Mouse (Mus musculus) lung, embryonic 16.5 days (tissue): ENCODE data around the gene Btbd9. TPM values are rescaled to one million over a fixed set of nuclear protein-coding genes. Genes with fewer than 3 reads are reported as not detected.
A peak's percentile ranks its signal among the peaks of the same experiment; 100 is the strongest.

Experiments
- ATAC-seq: fragments of 200-750 bp; cut with Nextera tagmentation; 2 replicates; pipeline ENCODE4 v1.8.0; 2017; ENCODE audit warnings: low read depth, mild to moderate bottlenecking, moderate library complexity
- H3K27ac ChIP-seq: fragments of 300-500 bp; sonication (generic); 2 replicates; pipeline ENCODE4 v1.5.1; 2014; ENCODE audit warnings: mild to moderate bottlenecking, control low read depth, low read length
- H3K27me3 ChIP-seq: fragments of 300-500 bp; sonication (generic); 2 replicates; pipeline ENCODE4 v1.6.1; 2014; ENCODE audit warnings: low read depth, low read length, mixed read lengths; ENCODE audit not compliant: control insufficient read depth, insufficient read depth
- H3K36me3 ChIP-seq: fragments of 300-500 bp; sonication (generic); 2 replicates; pipeline ENCODE4 v1.6.1; 2014; ENCODE audit warnings: low read length; ENCODE audit not compliant: control insufficient read depth, insufficient read depth
- H3K4me1 ChIP-seq: fragments of 300-500 bp; sonication (generic); replicated peaks from 2 replicates; pipeline ENCODE4 v1.6.1; 2014; ENCODE audit warnings: low read length, mixed read lengths; ENCODE audit not compliant: control insufficient read depth, insufficient read depth
- H3K4me2 ChIP-seq: fragments of 300-500 bp; sonication (generic); 2 replicates; pipeline ENCODE4 v1.6.1; 2014; ENCODE audit warnings: low read depth, low read length, control low read depth
- H3K4me3 ChIP-seq: fragments of 300-500 bp; sonication (generic); 2 replicates; pipeline ENCODE4 v1.5.1; 2014; ENCODE audit warnings: mild to moderate bottlenecking, low read length, control low read depth
- H3K9ac ChIP-seq: fragments of 300-500 bp; sonication (generic); 2 replicates; pipeline ENCODE4 v1.6.1; 2014; ENCODE audit warnings: low read length, control low read depth
- H3K9me3 ChIP-seq: fragments of 300-500 bp; sonication (generic); 2 replicates; pipeline ENCODE4 v1.6.1; 2016; ENCODE audit warnings: low read length; ENCODE audit not compliant: control insufficient read depth
- WGBS: fragments of 180-500 bp; shearing (Covaris S2); extraction: QIAGEN DNeasy Blood & Tissue Kit; methylation state at CpG from one replicate; pipeline ENCODE4 v1.1.7; 2014; 5-methylcytosine and 5-hydroxymethylcytosine counted together
- polyA plus RNA-seq: library from polyadenylated mRNA; unstranded; fragments of >200 nt; fragmentation: Nextera tagmentation; extraction: Ambion mirVana; gene quantifications from 2 replicates; pipeline ENCODE4 v1.2.1, GENCODE M21; 2015

Gene Btbd9
- polyA plus RNA-seq, 1 experiment from 2014 or later: 55.8 TPM

DNA sequence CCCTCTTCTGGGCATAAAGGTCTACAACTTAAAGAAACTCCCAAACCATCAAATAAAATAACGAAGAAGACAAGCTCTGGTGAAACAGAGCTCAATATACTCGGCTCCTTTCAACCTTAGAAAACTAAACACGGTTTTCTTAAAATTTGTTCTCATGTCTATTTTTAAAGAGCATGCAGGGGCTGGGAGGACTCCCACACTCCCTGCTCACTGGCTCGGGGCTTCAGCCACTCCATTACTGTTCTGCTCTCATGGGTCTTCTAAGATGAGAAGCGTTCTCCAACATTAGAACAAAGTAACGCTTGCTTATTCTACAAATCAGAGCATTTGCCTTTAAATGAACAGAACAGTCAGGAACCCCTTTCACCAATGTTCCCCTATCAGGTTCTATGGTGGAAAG, 192.6 kb downstream of the Btbd9 start:
- Histone ChIP-seq H3K9me3 (no peaks in the 10 kb centered on the region), H3K4me1 (0 out of 2 replicates have a peak, but pooled peaks cover 2% of the 10 kb centered on the region), H3K27me3 (no peaks in the 10 kb centered on the region), H3K36me3 (no peaks in the 10 kb centered on the region), H3K9ac (no peak overlapping the region), H3K4me2 (no peak overlapping the region), H3K27ac (no peak overlapping the region), H3K4me3 (no peak overlapping the region)
- ATAC-seq: no peak
- 85% methylated on average over 6 of the region's 6 CpGs for WGBS

DNA sequence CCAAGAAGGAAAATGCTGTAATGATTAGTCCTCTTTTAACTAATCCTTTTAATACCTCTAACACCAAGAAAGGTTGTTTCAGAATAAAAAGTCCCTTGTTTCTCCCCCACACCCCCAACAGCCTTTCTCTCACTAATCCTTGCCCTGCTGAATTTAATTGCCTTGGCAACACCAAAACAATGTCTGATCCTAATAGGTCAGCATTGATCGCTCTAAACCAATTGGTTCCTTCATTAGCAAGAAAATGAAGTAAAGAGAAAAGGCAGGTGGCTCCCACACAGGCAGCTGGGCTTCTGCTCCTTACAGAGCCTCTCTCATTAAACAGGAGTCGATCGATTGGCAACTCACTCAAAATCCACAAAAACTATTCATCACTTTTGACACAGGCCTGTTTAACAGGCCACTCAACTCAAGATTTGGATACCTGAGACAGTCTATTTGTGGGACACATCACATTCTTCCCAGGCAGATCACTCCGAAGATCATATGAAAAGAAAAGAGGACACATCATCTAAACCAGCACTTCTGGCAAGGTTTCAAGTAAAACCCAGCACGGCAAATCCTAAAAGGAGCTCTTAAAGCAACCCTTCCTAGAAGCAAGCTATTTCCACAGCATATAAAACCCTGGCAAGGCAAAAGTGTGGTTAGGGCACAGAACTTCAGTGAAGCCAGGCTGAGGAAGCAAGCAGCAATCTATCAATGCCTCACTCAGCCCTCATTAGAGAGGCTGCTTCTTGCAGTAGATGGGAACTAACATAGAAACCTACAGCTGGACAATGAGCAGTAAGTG, 197.9 kb downstream of the Btbd9 start:
- Histone ChIP-seq H3K9ac (no peak overlapping the region), H3K9me3 (no peaks in the 10 kb centered on the region), H3K4me2 (no peak overlapping the region), H3K36me3 (no peaks in the 10 kb centered on the region), H3K27ac (no peak overlapping the region), H3K27me3 (no peaks in the 10 kb centered on the region), H3K4me3 (no peak overlapping the region), H3K4me1 (no peaks in the 10 kb centered on the region; the same call in 1 of the 2 replicates)
- 47% methylated on average over 5 of the region's 5 CpGs for WGBS
- no peak for ATAC-seq

DNA sequence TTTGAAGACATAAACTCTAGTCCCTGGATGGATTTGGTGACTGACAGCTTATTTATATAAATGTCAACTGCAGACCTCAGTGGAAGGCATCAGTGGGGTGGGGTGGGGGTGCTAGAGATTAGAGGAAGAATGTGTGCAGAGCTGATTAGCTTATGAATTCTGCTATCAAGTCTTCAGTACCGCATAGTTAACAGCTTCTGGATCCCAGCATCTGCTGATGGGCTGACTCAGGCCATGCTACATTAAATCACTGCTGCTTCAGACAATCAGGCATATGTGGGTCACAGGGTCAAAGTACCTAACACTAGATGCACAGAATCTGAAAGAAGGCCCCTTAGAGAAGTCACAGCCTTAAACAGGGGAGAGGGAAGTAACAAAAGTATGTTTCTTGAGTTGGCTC, 198.5 kb downstream of the Btbd9 start:
- H3K27me3 ChIP-seq: no peaks in the 10 kb centered on the region
- no peaks in the 10 kb centered on the region for H3K36me3 ChIP-seq
- no peak overlapping the region for H3K4me2 ChIP-seq
- H3K27ac ChIP-seq: no peak overlapping the region
- WGBS: 31% methylated on average over 1 of the region's 1 CpGs
- ATAC-seq: no peak
- no peaks in the 10 kb centered on the region for H3K9me3 ChIP-seq
- H3K4me3 ChIP-seq: no peak overlapping the region
- H3K9ac ChIP-seq: no peak overlapping the region
- H3K4me1 ChIP-seq: no peaks in the 10 kb centered on the region; the same call in 1 of the 2 replicates

DNA sequence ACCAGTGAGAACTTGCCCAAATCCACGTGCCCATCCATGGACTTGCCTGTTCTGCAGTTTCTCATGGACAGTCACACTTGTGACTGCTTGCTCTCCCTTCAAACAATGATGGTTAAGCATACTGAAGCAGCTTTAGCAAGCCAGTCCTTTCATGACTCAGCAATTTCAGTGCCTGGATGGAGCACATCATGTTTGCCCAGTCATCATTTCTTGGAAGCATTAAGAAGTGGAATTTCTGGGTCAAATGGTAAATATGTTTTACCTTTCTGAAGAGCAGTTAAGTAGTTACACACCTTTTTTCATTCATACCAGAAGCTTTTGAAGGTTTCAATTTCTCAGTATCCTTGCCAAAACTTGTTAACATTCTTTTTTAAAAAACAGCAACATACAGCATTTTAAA, 201.2 kb downstream of the Btbd9 start:
- Histone ChIP-seq H3K9me3 (no peaks in the 10 kb centered on the region), H3K4me1 (no peaks in the 10 kb centered on the region; the same call in 1 of the 2 replicates), H3K36me3 (no peaks in the 10 kb centered on the region), H3K9ac (no peak overlapping the region), H3K4me2 (no peak overlapping the region), H3K27ac (no peak overlapping the region), H3K4me3 (no peak overlapping the region), H3K27me3 (no peaks in the 10 kb centered on the region)
- ATAC-seq: peak; percentile 74; the same call in 1 of the 2 replicates
- WGBS: 66% methylated on average over 1 of the region's 1 CpGs

DNA sequence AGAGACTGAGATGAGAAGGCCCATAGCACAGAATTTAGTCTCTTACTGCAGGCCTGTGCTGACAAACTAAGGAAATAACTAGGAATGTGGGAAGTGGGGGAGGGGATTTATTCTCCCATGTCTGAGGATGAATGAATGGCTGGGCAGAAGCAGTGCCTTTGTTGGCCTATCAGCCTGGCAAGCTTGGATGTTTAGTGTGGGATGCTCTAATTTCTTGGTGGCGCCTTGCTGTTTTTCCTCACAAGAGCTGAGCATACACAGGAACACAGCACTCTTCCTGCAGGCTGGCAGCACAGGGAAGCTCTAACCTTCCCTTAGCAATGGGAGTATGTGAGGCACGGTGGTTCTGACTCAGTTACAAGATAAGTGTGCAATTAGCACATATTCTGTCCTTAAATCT, 207.7 kb downstream of the Btbd9 start:
- Histone ChIP-seq H3K27me3 (no peaks in the 10 kb centered on the region), H3K36me3 (no peaks in the 10 kb centered on the region), H3K4me3 (no peak overlapping the region), H3K9me3 (no peaks in the 10 kb centered on the region), H3K4me1 (no peaks in the 10 kb centered on the region), H3K27ac (no peak overlapping the region), H3K9ac (no peak overlapping the region), H3K4me2 (no peak overlapping the region)
- 57% methylated on average over 2 of the region's 2 CpGs for WGBS
- ATAC-seq: no peak

DNA sequence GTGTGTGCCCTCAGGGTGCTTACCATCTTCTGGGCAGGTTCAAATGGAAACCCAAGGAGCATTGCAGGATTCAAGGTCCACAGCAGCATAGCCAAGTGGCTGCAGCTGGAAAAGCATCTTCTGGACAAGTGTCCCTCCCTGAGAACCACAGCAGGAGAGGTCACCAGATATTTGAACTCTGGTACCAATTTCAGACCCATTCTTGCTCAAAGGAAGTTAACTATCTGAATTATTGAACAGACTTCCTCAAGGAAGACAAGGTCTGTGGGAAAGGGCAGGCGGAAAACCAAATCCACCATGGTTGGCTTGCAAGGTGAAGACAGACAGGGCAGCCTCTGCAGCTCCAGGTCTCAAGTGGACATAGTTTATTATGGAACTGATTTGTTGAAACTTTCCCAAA, 211.6 kb downstream of the Btbd9 start:
- H3K36me3 ChIP-seq: no peaks in the 10 kb centered on the region
- no peaks in the 10 kb centered on the region for H3K9me3 ChIP-seq
- WGBS: 94% methylated on average over 1 of the region's 1 CpGs

DNA sequence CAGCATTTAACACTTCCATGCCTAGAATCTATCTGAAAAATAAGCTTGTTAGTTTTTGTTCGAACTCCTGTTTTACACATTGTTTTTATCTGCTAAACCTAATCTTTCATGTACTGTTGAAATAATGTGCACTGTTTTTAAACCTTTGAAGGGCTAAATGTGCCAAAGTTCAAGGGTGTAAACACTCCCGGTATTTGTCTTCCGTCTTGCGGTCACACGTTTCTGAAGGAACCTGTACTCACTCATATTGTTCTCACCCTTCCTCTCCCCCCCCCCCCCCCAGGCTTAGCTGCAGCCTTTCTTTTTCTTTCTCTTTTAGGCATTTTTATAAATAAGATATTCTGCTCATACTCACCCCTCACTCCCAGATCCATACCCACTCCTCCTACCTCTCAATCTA, 212.9 kb downstream of the Btbd9 start:
- Histone ChIP-seq H3K27ac (no peak overlapping the region), H3K27me3 (no peaks in the 10 kb centered on the region), H3K36me3 (no peaks in the 10 kb centered on the region), H3K4me1 (peaks cover 5% of the 10 kb centered on the region), H3K9me3 (no peaks in the 10 kb centered on the region), H3K4me2 (no peak overlapping the region), H3K9ac (no peak overlapping the region), H3K4me3 (no peak overlapping the region)
- no peak for ATAC-seq
- WGBS: 49% methylated on average over 5 of the region's 5 CpGs

More for the DNA sequence above, 211.6 kb downstream of the Btbd9 start:
- Histone ChIP-seq H3K4me3 (no peak overlapping the region), H3K9ac (no peak overlapping the region), H3K4me2 (no peak overlapping the region), H3K27me3 (no peaks in the 10 kb centered on the region), H3K4me1 (peaks cover 5% of the 10 kb centered on the region; the same call in 1 of the 2 replicates), H3K27ac (no peak overlapping the region)
- ATAC-seq: no peak

DNA sequence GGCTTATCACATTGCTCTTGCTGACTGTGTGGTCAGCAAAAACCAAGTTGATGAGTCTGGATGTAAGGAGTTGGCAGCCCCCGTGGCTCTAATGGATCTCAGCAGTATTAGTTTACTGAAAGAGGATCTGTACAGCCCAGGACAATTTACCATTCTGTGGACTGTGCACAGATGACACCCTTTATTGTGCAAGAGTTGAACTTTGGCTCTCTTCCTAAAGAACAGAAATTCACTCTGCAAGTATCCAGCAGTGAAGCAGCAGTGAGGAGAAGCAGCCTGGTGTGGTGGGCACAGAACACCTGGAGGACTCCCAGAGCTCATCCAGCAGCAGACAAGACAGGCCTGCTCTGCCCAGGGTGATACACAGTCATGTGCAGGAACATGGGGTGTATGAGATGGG, 215.6 kb downstream of the Btbd9 start:
- no peaks in the 10 kb centered on the region for H3K9me3 ChIP-seq
- H3K9ac ChIP-seq: no peak overlapping the region
- H3K4me3 ChIP-seq: no peak overlapping the region
- WGBS: 29% methylated on average over 1 of the region's 1 CpGs
- no peak overlapping the region for H3K4me2 ChIP-seq
- H3K27me3 ChIP-seq: no peaks in the 10 kb centered on the region
- H3K36me3 ChIP-seq: no peaks in the 10 kb centered on the region
- H3K4me1 ChIP-seq: peaks cover 5% of the 10 kb centered on the region
- ATAC-seq: peak; percentile 82
- no peak overlapping the region; the same call in 1 of the 2 replicates for H3K27ac ChIP-seq

DNA sequence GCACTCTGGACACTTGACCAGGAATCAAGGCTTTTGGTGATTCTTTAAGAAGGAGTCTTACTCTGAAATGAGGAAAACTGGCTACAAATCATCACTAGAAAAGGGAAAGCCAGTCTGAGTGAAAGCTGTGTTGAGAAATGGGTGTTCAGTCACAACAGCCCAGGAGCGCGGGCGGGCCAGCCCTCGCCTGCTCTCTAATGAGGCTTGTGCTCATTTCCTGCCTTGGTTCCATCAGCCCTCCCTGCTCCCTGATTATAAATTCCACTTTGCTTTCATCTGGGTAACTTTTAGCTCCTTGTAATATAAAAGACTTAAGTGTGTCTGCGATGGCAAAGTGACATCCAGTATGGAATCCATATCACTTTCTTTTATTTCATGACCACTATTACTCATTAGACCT, 216.9 kb downstream of the Btbd9 start:
- ATAC-seq: no peak
- H3K4me1 ChIP-seq: peaks cover 5% of the 10 kb centered on the region
- WGBS: 70% methylated on average over 5 of the region's 5 CpGs

More for the DNA sequence above, 216.9 kb downstream of the Btbd9 start:
- Histone ChIP-seq H3K27me3 (no peaks in the 10 kb centered on the region), H3K4me2 (no peak overlapping the region), H3K9ac (no peak overlapping the region), H3K27ac (no peak overlapping the region), H3K36me3 (no peaks in the 10 kb centered on the region), H3K9me3 (no peaks in the 10 kb centered on the region), H3K4me3 (no peak overlapping the region)
